Mouse (Mus musculus): Measurements from ENCODE around the gene Nipal3.

DNA sequence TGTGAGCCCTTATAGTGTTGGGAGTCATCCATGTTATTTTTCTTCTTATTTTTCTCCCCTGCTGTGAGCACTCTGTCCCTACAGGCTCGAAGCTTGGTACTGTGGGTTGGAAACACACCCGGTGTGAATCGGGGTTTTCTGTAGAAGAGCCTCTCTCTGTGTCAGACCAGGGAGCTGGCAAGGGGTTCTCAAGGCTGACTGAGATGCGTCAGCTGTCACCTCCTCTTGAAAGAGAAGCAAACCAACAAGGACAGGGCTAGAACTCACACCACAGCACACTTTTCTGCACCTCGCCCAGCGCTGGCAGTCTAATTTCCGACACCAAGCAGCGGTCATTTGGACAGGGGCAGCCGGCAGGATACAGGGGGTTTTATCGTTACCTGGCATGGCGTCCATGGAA is 31.4 kb downstream of the Nipal3 start:
- TF ChIP-seq POLR2A (IDR thresholded peaks at IDR 0.05; ENCODE audit: borderline replicate concordance, extremely low read depth, insufficient read depth, insufficient read length, poor library complexity, severe bottlenecking): no peak
- TF ChIP-seq CTCF (IDR thresholded peaks at IDR 0.05; ENCODE audit: borderline replicate concordance, extremely low read depth, insufficient read depth, insufficient read length): no peak
